Mouse (Mus musculus): ENCODE results near the gene Celsr2.
A peak's percentile ranks its signal among the peaks of the same experiment; 100 is the strongest.

Gene Celsr2

DNA sequence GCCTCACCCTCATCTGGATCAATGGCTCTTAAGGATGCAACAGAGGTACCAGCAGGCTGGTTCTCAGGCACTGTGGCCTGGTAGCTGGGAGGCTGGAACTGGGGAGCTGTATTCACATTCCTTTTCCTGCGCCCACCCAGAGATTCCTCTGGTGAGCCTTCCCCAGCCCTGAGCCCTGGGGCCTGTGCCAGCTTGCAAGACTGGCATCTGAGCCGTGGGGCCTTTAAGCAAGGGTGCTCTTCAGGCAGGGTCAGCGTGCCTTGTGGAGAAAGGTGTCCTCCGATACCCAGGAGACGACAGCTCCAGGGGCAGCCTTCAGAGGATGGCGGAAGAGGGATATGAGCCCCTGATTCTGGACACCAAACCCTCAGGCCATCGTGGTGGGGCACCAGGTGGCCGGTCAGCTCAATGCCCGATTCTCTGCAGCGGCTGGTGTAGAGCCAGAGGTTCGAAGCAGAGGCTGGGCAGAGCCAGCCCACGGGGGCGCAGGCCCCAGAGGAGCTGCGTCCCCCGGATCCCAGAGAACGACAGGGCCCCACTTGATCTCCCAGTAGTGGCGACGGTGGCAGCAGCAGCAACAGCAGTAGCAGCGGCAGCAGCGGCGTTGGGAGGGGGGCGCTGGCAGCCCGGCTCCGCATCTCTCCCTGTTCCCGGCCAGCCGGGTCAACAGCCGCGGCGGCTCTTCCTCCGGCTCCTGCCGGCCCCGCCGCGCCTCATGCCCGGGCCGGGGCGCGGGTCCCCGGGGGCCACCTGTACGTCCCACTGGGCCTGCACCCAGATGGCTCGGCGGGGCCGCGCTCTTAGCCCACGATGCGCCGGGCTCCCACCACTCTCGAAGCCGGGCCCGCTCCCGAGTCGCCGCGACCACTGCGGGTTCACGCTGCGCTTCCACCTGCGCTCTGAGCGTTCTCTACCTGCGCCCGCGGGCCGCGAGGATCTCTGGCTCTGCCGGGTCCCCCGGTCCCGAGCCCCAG is at the start of gene Celsr2:
Gene Celsr2, minus strand, starts transcription at position 696 of the 974 bp plus-strand sequence.
- no peak for DNase-seq

DNA sequence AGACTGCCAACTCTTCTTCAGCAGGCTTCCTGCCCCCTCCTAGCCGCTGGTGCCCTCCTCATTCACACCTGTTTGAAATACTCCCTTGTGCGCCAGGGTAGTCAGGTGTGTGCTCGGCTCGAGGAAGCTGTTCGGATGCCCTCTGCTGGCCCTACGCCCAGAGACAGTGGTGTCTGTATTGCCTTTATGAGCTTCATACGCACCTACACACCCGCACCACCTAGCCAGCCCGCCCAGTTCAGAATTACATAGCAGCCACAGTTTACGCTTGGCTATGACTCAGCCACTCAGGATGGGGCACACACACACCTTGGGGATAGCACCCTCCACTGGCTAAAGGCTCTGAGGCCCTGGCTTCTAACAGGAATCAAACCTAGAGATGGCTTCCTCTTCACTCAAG is 43.5 kb upstream of the Celsr2 start:
- DNase-seq = peak; percentile 58 to 69

DNA sequence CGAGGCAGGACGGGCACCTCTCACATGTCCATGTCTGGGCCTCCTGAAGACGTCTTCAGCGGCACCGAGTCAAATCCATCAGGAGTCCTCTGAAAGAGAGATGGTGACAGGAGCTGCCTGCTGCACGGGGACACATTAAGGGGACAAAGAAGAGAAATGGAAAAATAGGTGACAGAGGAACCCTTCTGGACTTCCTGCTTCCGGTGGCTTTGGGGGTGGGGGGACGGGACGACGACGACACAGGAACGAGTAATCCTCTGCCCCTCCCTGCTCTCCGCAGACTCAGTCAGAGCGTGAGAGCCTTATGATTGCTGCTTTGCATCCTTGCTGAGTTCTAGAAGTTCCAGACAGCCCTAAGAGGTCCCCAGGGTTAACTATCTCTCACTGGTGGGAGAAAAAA is 43.0 kb upstream of the Celsr2 start:
- no peak for DNase-seq

DNA sequence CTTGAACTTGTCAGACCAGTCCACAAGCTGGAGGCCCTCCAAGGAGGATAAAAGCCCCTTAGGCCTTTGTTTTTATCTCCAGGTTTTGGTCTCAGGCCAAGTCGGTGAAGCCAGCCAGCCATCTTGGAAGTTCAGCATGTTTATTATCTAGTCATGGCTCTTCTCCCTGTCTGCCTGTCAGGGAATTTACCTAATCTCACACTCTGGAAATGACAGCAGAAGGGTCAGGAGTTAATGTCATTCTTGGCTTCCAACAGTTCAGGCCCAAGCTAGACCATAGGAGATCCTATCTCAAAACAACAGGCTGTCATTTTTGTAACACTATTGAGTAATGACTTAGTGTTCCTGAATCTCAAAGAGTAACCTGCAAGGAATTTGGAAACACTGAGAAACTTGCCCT is 38.8 kb upstream of the Celsr2 start:
- DNase-seq = no peak

DNA sequence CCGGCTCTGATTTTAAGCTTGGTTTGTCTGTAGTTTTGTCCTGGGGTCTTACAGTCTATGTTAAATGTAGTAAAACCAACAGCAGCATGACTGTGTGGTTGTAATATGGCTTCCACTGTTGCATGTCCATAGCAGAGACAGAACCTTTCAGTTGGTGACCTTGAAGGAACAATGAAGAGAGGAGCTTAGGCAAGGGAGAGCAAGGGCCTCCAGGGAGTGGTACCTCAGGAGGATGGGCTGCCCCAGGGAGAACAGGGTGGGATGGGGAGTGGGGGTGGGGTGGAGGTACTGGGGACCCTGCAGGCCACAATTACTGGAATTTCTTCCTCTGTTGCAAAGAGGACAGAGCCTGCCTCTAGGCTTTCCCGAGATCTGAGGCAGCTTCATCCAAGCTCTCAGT is 36.6 kb upstream of the Celsr2 start:
- no peak for DNase-seq

DNA sequence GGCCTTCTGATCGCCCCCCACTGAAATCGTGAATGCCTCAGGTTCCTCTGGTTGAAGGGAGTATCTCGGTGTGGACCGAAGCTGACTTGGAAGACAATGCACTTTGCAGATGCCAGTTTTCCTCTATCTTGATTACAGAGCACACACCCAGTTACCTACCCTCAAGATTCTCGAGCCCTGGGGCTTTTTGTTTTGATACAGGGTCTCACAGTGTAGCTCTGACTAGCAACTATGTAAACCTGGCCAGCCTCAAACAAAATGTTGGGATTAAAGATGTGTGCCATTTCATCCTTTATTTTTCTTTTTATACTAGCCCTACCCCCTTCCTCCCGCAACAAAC is 30.0 kb upstream of the Celsr2 start:
- no peak for DNase-seq

DNA sequence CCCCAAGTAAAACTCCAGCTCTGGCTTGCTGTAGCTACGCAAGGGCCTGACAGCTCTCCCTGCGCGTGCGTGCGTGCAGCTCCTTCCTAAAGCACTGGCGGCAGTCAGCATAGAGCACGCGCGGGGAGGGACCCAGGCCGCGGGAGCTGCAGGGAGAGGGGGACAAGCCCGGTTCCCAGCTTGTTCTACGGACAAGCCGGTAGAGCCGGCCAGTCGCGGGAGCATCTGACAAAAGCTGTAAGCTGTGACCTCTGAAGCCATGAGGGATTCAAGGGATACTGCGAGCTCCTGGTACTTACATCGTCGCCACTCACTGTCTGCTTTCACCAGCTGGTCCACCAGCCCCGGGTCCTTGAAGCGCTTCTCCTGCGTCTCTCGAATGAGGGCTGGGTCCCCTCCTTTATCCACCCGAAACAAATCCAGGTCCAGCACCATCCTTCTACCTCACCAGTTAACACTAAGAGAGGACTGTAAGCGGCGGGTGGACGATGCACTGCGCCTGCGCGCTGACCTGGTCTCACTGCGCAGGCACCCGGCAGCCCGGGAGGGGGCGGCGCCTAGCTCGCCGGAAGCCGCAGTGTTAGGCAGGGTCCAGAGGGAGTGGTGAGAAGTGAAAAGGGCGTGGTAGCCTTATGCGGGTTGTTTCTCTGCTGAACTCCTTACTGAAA is 29.5 kb upstream of the Celsr2 start, which contains the start of gene Sars:
Gene Sars, minus strand, starts transcription at position 512 of the 668 bp plus-strand sequence.
- peak; percentile 88 to 91 for DNase-seq

DNA sequence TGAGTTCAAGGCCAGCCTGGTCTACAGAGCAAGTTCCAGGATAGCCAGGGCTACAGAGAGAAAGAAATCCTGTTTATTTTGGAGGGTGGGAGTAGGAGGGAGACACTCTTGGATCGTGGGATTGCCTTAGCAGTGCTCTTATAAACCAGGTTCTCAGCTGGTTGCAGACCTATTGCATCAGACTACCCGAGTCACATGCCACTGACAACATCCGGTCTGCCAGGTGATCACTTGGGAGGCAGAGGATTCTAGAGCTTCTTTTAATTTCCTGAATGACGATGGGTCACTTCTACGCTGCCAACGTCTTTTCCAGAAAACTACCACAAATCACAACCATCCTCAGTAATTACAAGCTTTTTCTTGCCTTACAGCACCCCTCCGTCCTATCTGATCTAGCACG is 28.7 kb upstream of the Celsr2 start:
- peak; percentile 51 to 59 for DNase-seq

DNA sequence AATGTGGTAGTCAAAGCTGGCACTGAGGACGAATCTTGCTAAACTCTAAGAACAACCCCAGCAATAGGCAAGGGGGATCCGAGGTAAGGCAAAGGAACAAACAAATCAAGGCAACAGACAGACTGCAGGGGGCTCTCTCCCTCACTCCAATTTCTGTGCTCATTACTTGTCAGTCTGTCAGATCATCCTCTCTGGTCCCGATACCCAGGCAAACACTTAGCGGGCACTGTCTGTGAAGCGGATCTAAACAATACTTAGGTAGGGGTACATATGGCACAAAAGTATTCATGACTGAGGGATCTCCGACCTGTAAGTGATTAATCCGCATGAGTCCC is 21.0 kb upstream of the Celsr2 start:
- no peak for DNase-seq

DNA sequence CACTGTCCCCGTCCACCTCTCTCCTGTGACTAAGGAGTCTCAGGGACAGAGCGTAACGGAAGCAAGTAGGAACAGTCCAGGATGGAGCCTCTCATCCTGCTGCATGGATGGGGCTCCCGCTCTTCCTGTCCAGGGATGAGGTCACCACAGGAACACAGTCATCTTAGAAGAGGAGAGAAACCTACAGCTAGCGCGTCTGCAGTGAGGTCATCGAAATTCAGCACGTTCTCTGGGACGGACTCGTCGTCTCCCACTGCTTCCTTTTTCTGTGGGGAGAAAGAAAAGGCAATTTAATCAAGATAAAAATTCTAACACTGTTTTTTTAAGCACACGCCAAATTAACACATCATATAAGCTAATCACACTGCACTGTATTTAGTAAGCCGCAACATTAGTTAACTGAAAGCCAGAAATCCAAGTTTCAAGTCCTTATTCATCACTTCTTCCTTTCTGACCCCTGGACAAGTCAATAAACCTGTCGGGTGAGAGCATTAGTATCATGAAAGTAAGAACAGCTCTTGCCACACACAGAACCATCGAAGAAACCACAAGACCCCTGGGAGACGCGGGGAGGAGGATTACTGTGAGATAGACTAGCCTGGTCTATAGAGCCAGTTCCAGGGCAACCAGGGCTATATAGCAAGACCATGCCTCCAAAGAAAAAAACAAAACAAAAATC is 20.5 kb upstream of the Celsr2 start:
- DNase-seq = no peak

DNA sequence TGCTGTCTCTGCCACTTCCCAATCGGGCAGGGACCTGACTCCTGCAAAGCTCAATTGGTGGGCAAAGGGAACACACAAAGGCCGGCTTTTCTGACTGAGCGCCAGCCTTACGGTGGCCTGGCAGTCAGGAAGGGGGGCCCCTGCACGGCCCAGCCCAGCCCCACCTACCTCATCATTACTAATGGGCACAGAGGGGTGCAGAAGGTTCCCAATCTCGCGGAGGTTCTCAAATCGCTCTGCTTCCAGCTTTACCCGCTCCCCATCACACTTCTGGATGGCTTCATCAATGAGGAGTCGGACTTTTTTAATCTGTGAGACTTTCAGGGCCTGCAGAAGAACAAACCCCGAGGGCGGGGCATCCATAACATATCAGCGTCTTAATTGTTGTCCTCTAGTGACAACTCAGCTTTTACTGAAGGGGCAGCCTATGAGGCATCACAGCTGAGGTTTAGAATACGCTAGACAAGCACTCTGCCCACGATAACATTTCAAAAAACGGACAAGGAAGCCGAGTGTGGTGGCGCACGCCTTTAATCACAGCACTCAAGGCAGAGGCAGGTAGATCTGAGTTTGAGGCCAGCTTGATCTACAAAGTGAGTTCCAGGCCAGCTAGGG is 18.6 kb upstream of the Celsr2 start:
- DNase-seq = no peak

DNA sequence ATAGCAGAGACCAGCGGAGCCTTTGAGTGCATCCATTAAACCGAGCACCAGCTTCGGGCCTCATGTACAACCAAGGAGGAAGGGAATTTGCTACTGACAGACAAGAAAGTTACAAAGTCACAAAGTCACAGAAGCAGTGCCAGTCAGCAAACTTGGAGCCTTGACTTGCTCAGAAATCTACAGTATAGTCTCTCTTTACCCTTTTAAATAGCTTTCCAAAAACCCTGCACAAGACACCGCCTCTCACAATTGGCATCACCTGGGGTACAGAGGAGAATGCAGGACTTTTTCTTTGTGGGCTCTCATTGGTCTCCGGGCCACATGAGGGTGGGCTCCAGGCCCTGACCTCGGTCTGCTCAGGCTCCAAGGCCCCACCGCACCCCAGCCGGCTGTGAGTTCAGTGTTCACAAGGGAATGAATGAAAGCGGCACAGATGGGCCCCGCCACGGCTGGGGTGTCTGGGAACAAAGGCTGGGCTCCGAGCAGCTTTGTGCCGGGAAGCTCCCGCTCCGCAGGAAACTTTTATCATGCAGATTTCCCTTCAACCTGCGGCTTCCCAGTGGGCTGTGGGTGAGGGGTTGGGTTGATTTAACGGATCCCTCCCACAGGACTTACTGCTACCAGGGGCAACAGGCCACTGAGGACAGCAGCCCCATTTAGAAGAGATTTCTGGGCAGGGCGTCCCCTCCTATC is 18.0 kb upstream of the Celsr2 start:
- no peak for DNase-seq

DNA sequence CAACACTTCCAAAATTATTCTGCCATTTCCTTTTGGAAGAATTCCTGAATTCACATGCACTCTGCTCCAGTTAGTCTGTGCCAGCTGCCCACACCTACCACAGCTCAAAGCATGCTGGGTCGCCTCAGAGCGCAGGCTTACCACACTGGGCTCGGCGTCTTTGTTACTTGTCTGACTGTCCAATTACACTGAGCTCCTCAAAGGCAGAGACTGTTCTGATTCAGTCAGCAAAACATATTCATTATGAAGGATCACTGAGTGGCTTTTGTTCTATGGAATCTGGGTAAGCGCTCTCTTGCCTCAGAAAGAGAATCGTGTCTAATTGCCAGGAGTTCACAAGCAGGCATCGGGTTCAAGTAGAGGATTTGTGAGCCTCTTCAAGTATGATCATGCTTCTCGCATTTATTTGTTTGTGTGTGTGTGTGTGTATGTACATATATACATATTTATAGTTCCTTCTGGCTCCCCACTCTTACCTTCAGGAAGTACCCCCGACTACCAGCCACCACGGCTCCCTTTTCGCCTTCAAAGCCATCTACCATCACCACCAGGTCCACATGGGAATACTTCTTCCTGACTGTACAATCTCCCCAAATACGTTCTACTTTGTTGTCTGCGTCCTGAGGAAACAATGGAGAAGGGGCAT is 17.3 kb upstream of the Celsr2 start:
- DNase-seq = no peak

DNA sequence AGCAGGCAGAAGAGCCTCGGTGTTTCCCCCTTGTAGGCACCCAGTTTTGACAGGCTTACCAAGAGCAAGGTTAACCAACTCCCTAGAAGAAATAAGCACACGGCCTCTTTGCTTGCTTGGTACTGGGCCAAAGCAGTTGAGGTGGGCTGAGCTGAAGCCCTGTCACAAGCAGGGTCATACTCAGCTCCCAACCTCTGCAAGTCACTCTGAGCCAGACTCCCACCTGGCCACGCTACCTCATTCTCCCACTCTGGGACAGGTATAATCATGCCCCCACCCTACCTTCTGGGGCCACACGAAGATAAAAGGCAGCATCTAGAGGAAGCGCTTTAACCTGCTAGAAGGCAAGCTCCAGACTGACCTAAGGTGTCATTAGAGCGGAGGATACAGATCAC is 10.3 kb upstream of the Celsr2 start:
- no peak for DNase-seq

DNA sequence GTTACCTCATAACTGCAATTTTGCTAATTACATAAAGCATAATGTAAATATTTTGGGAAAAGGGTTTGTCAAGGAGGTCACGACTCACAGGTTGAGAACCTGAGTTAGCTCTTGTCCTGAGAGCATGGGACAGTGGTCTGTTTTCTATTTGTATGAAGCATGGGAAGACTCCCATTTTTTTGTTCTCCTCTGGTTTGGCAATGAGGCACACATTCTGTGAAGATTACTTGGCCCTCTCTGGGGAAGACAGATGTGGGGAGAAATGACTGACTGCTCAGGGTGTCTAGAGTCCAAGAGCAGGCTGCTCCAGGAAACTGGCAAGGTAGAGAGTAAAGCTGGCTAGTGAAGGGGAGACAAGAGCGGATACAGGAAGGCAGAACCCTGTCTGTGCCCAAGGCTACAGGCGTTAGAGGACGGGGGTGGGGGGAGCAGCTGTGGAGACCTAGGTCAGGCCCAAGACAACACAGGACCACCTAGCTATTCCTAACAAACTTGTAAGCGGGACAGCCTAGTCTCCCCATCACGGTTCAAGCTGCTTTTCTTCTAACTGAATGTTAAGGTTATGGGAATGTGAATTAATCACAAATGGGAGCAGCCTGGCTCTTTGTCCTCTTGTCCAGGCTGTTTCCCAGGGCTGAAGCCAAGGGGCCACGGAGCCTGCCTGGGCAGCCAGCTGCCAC is 9.7 kb upstream of the Celsr2 start:
- DNase-seq = no peak

DNA sequence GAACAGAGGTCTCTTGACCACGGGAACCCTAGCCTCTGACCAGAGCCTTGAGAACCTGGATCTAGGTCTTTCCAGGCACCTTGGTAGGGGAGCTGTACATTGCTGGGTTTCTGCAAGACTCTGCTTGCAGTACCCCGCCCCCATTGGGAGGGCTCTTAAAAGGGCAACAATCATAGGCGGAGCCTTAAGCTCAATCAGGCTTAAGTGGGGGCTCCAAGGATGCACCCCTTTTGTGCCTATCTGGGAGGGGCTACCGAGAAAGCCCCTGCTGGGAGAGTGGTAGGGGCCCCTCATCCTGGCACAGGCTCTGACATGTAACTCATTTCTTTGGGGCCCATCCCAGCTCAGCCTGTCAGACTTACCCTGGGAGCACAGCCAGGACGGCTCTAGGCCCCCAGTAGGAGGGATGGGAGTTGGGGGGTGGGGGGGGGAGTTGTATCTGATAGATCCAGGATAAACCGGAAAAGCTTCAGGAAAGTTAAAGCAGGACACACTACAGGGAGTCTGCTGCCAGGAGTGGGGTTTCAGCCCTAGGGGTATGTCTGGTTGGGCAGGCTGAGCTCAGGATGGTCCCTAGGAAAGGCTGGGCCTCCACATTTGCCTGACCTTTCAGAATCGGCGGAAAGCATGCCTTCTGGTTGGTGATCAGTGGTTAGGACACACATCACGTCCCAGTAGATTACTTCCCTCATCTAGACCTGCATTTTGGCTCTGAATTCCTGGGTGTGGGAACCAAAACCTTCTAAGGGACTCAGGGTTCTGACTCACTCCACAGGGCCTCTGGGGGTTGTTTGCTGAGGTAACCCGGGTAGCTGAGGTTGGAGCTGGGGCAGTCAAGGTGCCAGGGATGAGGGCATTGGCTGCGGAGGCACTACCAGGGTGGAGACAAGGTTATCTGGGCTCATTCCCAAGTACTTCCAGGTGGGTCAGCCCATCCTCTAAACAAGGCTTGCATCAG is 8.8 kb upstream of the Celsr2 start:
- peak in 1 of 2 experiments; percentile 57 for DNase-seq

DNA sequence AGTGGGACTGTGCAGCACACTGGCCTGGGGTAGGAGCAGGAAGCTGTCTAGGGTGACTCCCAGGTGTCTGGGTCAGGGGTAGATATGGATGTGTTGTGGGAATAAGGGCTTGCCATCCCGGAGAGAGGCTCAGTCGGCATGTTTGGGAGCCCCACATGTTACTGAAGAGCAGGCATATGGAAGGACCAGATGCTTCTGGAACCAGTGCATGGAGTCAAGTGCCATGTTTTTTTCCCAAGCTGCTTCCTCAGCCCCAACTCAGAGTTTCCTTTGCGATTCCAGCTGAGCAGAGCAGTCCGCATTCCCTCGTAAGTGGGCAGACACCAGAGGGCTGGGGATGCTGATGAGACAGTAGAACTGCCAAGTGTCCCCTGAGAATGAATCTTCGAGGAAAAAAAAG is 7.7 kb upstream of the Celsr2 start:
- DNase-seq = no peak

DNA sequence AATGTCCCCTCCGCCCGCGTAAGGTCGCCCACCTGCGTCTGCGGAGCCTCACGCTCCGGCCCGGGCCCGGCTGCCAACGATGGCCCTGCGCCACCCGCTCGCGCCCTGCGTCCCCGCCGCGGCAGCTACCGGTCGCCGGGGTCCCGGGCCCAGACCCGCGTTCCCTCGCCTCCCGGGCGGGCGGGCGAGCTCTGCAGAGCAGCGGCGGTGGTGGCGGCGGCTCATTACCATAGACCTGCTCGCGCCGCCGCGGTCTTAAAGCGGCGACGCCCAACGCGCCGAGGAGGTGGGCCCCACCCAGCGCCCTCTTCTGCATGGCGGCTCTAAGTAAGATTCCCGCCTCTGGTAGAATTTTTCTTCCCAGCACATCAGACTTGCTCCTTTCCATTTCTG is 475 bp upstream of the Celsr2 start:
- DNase-seq = peak; percentile 68 to 75

DNA sequence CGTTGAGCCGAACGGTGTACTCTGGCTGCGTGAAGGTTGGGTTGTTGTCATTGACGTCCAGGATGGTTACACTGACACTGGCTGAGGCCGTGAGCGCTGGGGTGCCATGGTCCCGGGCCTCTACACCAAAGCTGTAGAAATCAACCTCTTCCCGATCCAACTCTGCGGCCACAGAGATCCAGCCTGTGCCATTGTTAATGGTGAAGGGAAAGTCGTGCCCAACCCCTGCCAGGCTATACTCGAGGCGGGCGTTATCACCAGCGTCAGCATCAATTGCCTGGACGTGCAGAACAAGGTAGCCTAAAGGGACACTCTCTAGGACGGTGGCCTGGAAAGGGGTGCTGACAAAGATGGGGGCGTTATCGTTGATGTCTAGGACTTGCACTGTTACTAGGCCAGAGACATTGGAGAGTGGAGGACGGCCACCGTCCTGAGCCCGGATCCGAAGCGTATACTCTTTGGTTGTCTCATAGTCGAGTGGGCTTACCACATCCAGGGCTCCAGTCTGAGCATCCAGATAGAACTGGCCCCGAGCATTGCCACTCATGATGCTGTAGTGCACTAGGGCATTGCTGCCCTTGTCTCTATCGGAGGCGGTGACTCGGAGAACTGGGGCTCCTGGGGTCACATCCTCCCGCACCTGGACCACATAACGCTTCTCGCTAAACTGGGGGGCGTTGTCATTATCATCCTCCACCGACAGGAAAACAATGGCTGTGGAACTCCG is 1.6 kb downstream of the Celsr2 start:
- no peak for DNase-seq

DNA sequence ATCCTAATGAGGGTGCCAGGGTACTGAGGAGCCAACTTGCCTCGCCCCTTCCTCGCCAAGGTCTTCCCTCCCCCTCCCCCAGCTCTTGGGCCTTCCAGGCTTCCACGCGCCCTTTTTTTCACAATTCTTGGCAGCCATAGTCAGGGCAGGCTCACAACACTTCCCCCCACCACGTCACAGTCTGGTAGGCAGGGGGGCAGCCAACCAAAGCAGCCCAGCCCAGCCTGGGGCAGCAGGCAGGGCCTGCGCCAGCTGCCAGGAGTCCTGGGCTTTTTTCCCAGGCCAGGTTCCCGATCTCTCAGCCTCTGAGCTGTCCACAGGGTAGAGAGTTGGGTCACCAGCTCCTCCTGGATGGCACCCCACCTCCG is 3.6 kb downstream of the Celsr2 start:
- peak; percentile 91 to 95 for DNase-seq
